Mouse (Mus musculus) C2C12 (cell line): ENCODE results near the gene Cpne8.

Experiments
- CTCF ChIP-seq: IDR thresholded peaks from one replicate; pipeline ENCODE4 v1.5.1; 2011; ENCODE audit not compliant: control insufficient read depth, insufficient read depth, insufficient read length
- MAX ChIP-seq: IDR thresholded peaks from one replicate; pipeline ENCODE4 v1.6.1; 2011; ENCODE audit warnings: mild to moderate bottlenecking, control low read depth

GRCm38 (mm10) chr15:90603676-90604075 is 75.6 kb downstream of the Cpne8 start:
- no peak for TF ChIP-seq MAX
- TF ChIP-seq CTCF = no peak
